Mouse (Mus musculus): ENCODE data around the gene Nkain4.

- no peak for TF ChIP-seq CTCF (IDR thresholded peaks at IDR 0.05)
- TF ChIP-seq EP300 (IDR thresholded peaks at IDR 0.05) = no peak
Measured at GRCm38 (mm10) chr2:180891835-180892323, 62.6 kb downstream of the Nkain4 start.
